Mouse (Mus musculus): ENCODE measurements around the gene Slc25a47. TPM values are rescaled to one million over a fixed set of nuclear protein-coding genes. Genes with fewer than 3 reads are reported as not detected.

Gene Slc25a47
- polyA plus RNA-seq, 1 experiment from 2014 or later, result 12.0 TPM

- 61% methylated on average over 3 of the region's 3 CpGs for WGBS
- Histone ChIP-seq H3K27me3 (ENCODE audit: insufficient read depth, low read length) (no peaks in the 10 kb centered on the region), H3K27ac (ENCODE audit: low read length) (no peak overlapping the region), H3K36me3 (ENCODE audit: insufficient read depth, low read length) (0 out of 2 replicates have a peak, but pooled peaks cover 3% of the 10 kb centered on the region), H3K4me2 (replicated peaks; ENCODE audit: low read depth, low read length) (no peak overlapping the region), H3K9ac (replicated peaks; ENCODE audit: low read length) (no peak overlapping the region), H3K4me3 (ENCODE audit: low read length) (no peak overlapping the region), H3K4me1 (ENCODE audit: insufficient read depth, low read length) (peaks cover 17% of the 10 kb centered on the region), H3K9me3 (ENCODE audit: low read length) (no peaks in the 10 kb centered on the region)
- no peak for ATAC-seq (ENCODE audit: low FRiP score, low TSS enrichment)
Measured at GRCm38 (mm10) chr12:108896006-108896405, 60.2 kb downstream of the Slc25a47 start.

GRCm38 (mm10) chr12:108901346-108901745 lies 65.5 kb downstream of the Slc25a47 start:
- Histone ChIP-seq H3K4me1 (ENCODE audit: insufficient read depth, low read length) (peaks cover 11% of the 10 kb centered on the region; the same call in 1 of the 2 replicates), H3K9me3 (ENCODE audit: low read length) (no peaks in the 10 kb centered on the region), H3K9ac (replicated peaks; ENCODE audit: low read length) (no peak overlapping the region), H3K27me3 (ENCODE audit: insufficient read depth, low read length) (no peaks in the 10 kb centered on the region), H3K36me3 (ENCODE audit: insufficient read depth, low read length) (0 out of 2 replicates have a peak, but pooled peaks cover 3% of the 10 kb centered on the region), H3K4me2 (replicated peaks; ENCODE audit: low read depth, low read length) (no peak overlapping the region), H3K4me3 (ENCODE audit: low read length) (no peak overlapping the region), H3K27ac (ENCODE audit: low read length) (no peak overlapping the region)
- WGBS, result 40% methylated on average over 5 of the region's 5 CpGs
- ATAC-seq (ENCODE audit: low FRiP score, low TSS enrichment), result 0 out of 2 replicates have a peak, but pooled peaks have one; percentile 21

DNA sequence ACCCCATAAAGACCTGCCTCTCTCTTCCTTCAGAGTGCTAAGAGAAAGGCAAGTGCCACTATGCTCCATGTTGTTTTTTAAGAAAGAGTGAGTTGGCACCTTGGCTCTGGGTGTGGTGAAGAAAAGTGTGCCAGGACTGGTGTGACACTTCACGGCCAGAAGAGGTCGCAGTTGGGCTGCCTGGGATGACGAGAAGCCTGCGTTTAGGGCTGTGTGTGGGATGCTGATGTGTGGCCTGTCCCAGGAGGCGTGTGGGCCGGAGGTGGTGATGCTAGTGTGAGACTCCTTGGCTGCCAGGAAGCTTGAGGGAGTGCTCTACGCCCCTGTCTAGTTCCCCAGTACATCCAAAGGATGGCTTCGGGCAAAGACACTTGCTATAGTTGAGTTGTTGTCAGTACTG lies 67.1 kb downstream of the Slc25a47 start:
- H3K27ac ChIP-seq (ENCODE audit: low read length), result no peak overlapping the region
- no peak for ATAC-seq (ENCODE audit: low FRiP score, low TSS enrichment)
- H3K9me3 ChIP-seq (ENCODE audit: low read length), result no peaks in the 10 kb centered on the region
- H3K36me3 ChIP-seq (ENCODE audit: insufficient read depth, low read length), result 0 out of 2 replicates have a peak, but pooled peaks cover 3% of the 10 kb centered on the region
- WGBS, result 11% methylated on average over 8 of the region's 8 CpGs
- H3K4me3 ChIP-seq (ENCODE audit: low read length), result no peak overlapping the region
- peaks cover 20% of the 10 kb centered on the region for H3K4me1 ChIP-seq (ENCODE audit: insufficient read depth, low read length)
- no peak overlapping the region for H3K4me2 ChIP-seq (replicated peaks; ENCODE audit: low read depth, low read length)
- H3K9ac ChIP-seq (replicated peaks; ENCODE audit: low read length), result no peak overlapping the region
- H3K27me3 ChIP-seq (ENCODE audit: insufficient read depth, low read length), result no peaks in the 10 kb centered on the region

DNA sequence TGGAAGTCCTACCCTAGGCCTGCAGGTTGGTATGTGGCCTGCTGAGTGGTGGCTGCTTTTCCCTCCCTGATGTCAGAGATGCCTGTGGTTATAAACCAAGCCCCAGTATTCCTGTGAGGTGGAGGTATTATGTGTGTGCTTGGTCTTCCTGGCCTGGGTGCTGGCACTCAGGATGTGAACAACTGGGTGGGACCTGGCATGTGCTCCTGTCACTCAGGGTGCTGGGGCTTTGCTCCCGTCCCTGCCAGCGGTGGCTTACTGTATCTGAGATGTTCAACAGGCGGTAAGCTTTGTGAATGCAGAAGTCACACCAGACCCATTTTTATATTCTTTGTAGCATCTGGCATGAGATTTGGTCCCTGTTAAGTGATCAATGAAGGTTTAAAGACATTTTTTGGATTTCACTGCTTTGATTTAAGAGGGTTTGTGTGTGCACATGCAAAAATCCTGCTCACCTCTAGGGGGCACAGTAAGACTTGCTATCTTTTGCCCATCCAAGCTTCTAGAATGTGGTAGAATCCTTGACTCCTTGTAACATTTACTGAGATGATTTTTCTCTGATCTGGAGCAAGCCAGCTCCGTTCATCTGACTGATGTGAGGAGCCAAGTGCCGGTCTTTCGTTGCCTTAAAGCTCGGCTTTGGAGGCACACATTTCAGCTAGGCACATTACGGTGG lies 67.9 kb downstream of the Slc25a47 start:
- no peak for ATAC-seq (ENCODE audit: low FRiP score, low TSS enrichment)

GRCm38 (mm10) chr12:108904276-108904653 lies 68.4 kb downstream of the Slc25a47 start:
- no peaks in the 10 kb centered on the region for H3K27me3 ChIP-seq (ENCODE audit: insufficient read depth, low read length)
- no peaks in the 10 kb centered on the region for H3K36me3 ChIP-seq (ENCODE audit: insufficient read depth, low read length)
- H3K4me1 ChIP-seq (ENCODE audit: insufficient read depth, low read length), result peaks cover 23% of the 10 kb centered on the region
- 49% methylated on average over 8 of the region's 8 CpGs for WGBS
- H3K9ac ChIP-seq (replicated peaks; ENCODE audit: low read length), result no peak overlapping the region
- H3K9me3 ChIP-seq (ENCODE audit: low read length), result no peaks in the 10 kb centered on the region
- H3K4me3 ChIP-seq (ENCODE audit: low read length), result no peak overlapping the region
- H3K27ac ChIP-seq (ENCODE audit: low read length), result no peak overlapping the region
- no peak overlapping the region for H3K4me2 ChIP-seq (replicated peaks; ENCODE audit: low read depth, low read length)
- ATAC-seq (ENCODE audit: low FRiP score, low TSS enrichment), result no peak

More for the DNA sequence above, 67.9 kb downstream of the Slc25a47 start:
- Histone ChIP-seq H3K4me1 (ENCODE audit: insufficient read depth, low read length) (peaks cover 20% of the 10 kb centered on the region), H3K27me3 (ENCODE audit: insufficient read depth, low read length) (no peaks in the 10 kb centered on the region), H3K36me3 (ENCODE audit: insufficient read depth, low read length) (no peaks in the 10 kb centered on the region), H3K4me3 (ENCODE audit: low read length) (no peak overlapping the region), H3K27ac (ENCODE audit: low read length) (no peak overlapping the region), H3K4me2 (replicated peaks; ENCODE audit: low read depth, low read length) (no peak overlapping the region), H3K9ac (replicated peaks; ENCODE audit: low read length) (no peak overlapping the region), H3K9me3 (ENCODE audit: low read length) (no peaks in the 10 kb centered on the region)
- WGBS, result 59% methylated on average over 8 of the region's 8 CpGs

- WGBS, result 56% methylated on average over 14 of the region's 14 CpGs
- peak overlapping the region; percentile 25; the same call in 1 of the 2 replicates for H3K27ac ChIP-seq (ENCODE audit: low read length)
- H3K4me1 ChIP-seq (ENCODE audit: insufficient read depth, low read length), result peaks cover 23% of the 10 kb centered on the region
- no peaks in the 10 kb centered on the region for H3K9me3 ChIP-seq (ENCODE audit: low read length)
- H3K36me3 ChIP-seq (ENCODE audit: insufficient read depth, low read length), result no peaks in the 10 kb centered on the region
- H3K4me3 ChIP-seq (ENCODE audit: low read length), result no peak overlapping the region
- no peaks in the 10 kb centered on the region for H3K27me3 ChIP-seq (ENCODE audit: insufficient read depth, low read length)
- no peak overlapping the region for H3K4me2 ChIP-seq (replicated peaks; ENCODE audit: low read depth, low read length)
- 0 out of 2 replicates have a peak overlapping the region, but pooled peaks have one; percentile 27 for H3K9ac ChIP-seq (replicated peaks; ENCODE audit: low read length)
- no peak for ATAC-seq (ENCODE audit: low FRiP score, low TSS enrichment)
Measured at GRCm38 (mm10) chr12:108905620-108906302, 69.9 kb downstream of the Slc25a47 start.

GRCm38 (mm10) chr12:108906398-108906797 lies 70.6 kb downstream of the Slc25a47 start:
- 0 out of 2 replicates have a peak, but pooled peaks have one; percentile 9 for ATAC-seq (ENCODE audit: low FRiP score, low TSS enrichment)
- Histone ChIP-seq H3K36me3 (ENCODE audit: insufficient read depth, low read length) (no peaks in the 10 kb centered on the region), H3K27me3 (ENCODE audit: insufficient read depth, low read length) (no peaks in the 10 kb centered on the region), H3K27ac (ENCODE audit: low read length) (no peak overlapping the region; the same call in 1 of the 2 replicates), H3K4me2 (replicated peaks; ENCODE audit: low read depth, low read length) (peak overlapping the region; percentile 22; the same call in 1 of the 2 replicates), H3K4me3 (ENCODE audit: low read length) (no peak overlapping the region), H3K4me1 (ENCODE audit: insufficient read depth, low read length) (peaks cover 23% of the 10 kb centered on the region), H3K9me3 (ENCODE audit: low read length) (no peaks in the 10 kb centered on the region), H3K9ac (replicated peaks; ENCODE audit: low read length) (no peak overlapping the region)
- WGBS, result 51% methylated on average over 12 of the region's 12 CpGs

MicroRNAs within 50 kb of the gene (microRNA counts, 519-probe panel; counts per million panel counts)
- microRNA mmu-miR-345-3p (104 counts per million, percentile 35 among the panel's probes with 10 or more counts), microRNA mmu-miR-345-5p (2,766 counts per million, percentile 66 among the panel's probes with 10 or more counts)

Small RNA genes within 50 kb of the gene (microRNA-seq; reads per million reads assigned to microRNA genes)
- gene Mir345, result 59.1 reads per million, percentile 50 among the genes with 10 or more reads in this experiment

Other genes starting within 250 kb of the Slc25a47 start
- 10.6 and 12.1 TPM in 2 replicates for gene Degs2, start 133.7 kb upstream of the Slc25a47 start, polyA plus RNA-seq (2015; fragmentation: Nextera tagmentation; extraction: Ambion mirVana)
- gene Yy1, start 43.1 kb upstream of the Slc25a47 start, polyA plus RNA-seq (2015; fragmentation: Nextera tagmentation; extraction: Ambion mirVana), result 15.9 and 16.9 TPM in 2 replicates
- 8.5 and 9.1 TPM in 2 replicates for gene Slc25a29, start 163 bp upstream of the Slc25a47 start, polyA plus RNA-seq (2015; fragmentation: Nextera tagmentation; extraction: Ambion mirVana)
- 8.9 and 9.9 TPM in 2 replicates for gene Wdr25, start 57.6 kb downstream of the Slc25a47 start, polyA plus RNA-seq (2015; fragmentation: Nextera tagmentation; extraction: Ambion mirVana)
- 94.6 and 98.5 TPM in 2 replicates for gene Wars, start 58.1 kb downstream of the Slc25a47 start, polyA plus RNA-seq (2015; fragmentation: Nextera tagmentation; extraction: Ambion mirVana)
- gene Begain, start 232.2 kb downstream of the Slc25a47 start, polyA plus RNA-seq (2015; fragmentation: Nextera tagmentation; extraction: Ambion mirVana), result 3.4 and 3.7 TPM in 2 replicates

Data from kidney, embryonic 16.5 days (tissue).